Mouse (Mus musculus) induced T-regulatory cell, adult 2 months (primary cell): ENCODE data around the gene Fndc4.
A peak's percentile ranks its signal among the peaks of the same experiment; 100 is the strongest.

ENCODE experiments used
- DNase-seq: peaks from one replicate; pipeline ENCODE4 v3.0.0-alpha.2; 2012; ENCODE audit warnings: low read depth

Fndc4 gene

DNA sequence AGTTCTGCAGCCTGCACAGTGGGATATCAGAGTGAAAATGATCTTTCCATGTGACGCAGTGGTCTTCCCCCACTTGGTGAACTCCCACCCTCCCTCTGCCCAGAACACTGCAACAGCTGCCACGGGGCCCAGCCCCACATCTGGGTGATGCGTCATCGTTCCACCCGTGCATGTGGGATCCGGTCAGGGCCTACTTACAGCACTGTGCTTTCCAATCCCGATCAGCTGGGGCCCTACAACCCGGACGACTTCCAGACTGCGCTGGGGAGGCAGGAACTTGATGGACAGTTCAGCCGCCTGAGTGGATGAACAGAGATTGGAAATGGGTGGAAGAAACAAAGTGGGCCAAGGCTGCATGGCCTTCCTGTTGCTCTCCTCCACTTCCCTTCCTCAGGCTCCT is 38.3 kb downstream of the Fndc4 start:
- DNase-seq, result no peak

DNA sequence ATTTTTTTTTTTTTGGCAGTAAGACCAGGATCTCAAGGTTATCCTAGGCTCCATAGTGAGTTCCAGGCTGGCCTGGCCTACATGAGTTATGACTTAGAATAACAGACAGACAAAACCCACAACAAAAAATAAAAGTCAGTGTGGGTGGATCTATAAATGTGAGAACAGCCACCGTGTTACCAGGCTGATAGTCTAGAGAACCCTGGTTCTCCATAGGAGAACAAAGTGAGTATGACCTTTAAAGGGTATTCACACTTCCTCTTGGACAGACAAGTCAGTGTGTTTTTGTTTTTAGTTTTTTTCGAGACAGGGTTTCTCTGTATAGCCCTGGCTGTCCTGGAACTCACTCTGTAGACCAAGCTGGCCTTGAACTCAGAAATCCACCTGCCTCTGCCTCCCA is 39.9 kb downstream of the Fndc4 start:
- DNase-seq, result no peak

DNA sequence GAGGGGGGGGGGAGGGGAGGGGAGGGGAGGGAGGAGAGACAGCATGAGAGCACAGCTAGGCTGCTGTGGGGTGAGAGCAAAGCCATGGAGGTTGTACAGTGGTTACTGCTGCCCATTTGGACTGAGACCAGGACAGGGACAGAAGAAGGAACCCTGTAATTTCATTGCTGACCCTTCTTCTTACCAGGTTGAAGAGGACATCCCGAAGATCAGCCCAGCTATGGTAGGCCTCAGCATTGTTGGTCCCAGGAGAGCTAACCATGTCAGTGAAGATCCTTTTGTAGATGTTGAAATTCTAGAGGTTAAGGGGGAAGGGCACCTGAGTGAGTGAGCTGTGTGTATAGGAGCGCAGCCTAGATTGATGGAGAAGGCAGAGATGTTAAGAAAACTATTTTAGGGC is 40.5 kb downstream of the Fndc4 start:
- DNase-seq, result no peak

DNA sequence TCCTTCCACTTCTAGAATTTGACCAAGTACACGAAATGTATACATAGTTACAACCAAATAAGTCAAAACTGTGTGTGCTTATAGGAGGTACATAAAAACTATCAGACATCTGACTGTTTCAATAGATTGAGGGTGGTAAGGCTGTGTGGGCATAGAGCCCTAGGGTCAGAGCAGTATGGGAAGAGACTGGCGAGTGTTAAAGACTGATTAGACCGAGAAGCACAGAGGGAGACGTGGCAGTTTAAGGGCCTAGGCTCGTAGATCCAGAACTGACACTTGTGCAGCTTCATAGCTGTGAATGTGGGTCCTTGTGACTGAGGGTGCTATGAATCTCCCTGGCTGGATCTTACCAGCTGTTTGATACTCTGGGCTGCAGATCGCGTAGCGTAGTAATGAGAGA is 41.0 kb downstream of the Fndc4 start:
- no peak for DNase-seq

DNA sequence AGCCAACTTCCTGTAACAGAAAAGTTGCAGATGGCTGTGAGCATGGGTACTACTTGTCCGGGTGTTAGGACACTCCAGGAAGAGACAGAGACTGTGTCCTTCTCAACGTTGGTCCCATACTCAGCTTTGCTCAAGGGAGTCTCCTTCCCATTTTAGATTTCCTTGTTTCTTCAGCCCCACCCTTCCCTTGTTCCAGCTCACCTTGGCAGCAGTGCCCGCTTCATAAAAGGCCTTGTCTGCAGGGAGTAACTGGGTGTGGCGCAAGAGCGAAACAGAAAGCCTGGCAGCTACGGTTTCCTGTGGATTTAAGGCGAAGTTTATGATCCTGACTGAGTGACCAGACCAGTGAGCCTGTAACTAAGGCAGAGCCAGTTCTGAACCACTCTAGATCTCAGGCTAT is 41.4 kb downstream of the Fndc4 start:
- DNase-seq, result no peak

DNA sequence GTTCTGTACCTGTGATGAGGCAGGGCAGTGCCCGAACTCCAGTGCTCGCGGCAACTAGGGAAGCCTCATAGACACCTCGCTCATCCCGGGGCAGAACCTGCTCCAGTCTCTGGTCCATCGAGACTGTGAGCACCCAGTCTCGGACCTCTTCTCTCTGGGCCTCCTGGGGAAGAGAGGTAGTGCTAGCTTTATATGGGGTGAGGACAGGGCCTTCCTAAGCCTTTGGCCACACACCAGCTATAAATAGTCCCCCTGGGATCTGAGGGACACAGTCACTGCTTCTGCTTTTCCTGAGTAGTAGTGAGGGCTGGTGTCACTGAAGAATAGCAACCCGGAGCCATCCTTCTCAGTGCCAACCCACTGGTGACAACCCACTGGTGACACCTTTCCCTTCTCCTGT is 42.1 kb downstream of the Fndc4 start:
- no peak for DNase-seq

DNA sequence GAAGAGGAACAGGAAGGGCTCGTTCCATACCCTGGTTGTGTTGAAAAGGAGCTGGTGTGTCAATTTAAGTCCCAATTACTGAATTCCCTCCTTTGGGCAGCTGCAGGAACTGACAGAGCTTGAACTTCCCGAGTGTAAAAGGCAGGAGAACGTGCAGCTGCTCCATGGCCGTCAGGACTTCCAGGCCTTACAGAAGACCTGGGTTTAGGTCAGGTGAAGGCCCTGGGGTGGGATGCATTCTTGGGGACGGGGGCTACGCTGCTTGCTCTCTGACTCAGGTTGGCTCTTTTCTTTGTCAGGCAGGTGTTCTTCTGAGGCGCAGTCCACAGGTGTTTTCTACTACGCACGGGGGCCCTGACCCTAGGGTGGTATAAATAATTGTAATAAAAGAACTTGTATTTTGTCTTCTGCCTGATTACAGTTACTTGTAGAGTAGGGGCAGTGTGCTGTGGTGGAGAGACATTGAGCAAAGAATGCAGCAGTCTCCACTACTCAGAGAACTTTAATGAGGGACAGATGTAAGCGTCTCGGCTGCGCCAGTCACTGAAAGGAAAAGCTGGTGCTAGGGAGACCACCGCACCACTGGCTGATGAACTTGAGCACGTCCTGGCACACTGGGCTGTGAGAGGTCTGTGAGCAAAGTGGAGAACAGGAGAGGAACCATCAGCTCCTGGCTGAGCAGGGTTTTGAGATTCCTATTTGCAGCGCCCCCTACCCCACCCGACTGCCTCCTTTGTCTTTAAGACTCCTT is 42.9 kb downstream of the Fndc4 start:
- no peak for DNase-seq

DNA sequence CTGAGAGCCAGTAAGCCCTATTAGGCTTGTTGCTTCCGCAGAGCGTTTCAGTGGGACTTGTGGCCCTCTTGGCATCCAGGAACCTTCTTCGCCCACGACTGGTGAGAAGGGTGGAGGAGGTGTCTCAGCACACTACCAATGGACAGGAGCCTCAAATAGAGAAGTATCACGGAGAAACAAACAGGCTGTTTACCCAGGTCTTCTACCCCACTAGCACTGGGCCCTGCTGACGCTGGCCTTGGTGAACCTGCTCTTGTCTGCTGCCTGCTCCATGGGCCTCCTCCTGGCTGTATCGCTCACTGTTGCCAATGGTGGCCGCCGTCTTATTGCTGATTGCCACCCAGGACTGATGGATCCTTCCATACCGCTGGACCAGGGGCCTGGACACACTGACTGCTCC is 43.7 kb downstream of the Fndc4 start:
- DNase-seq, result no peak

DNA sequence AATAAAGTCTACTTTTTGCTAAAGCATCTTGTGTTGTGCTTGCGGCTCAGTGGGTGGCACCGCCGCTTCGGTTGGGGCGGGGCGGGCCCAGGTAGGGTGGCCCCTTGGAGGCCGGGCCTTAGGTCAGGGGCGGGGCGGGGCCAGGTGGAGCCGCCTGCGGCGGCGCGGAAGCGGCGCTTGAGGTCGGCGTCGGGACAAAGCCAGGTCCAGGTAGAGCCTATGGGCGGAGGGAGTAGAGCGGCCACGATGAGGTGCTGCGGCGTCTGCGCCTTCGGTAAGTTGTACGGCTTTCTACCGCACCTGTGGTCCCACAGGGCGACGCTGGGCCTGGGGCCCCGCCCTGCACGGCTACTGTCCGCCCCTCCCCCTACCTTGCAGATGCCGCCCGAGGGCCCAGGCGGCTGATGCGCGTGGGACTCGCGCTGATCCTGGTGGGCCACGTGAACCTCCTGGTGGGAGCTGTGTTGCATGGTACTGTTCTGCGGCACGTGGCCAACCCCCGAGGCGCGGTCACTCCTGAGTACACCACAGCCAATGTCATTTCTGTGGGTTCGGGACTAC is 44.3 kb downstream of the Fndc4 start, which contains the start of gene Krtcap3:
Gene Krtcap3 (plus strand): TSS at position 151 of the 561 bp plus-strand sequence.
- DNase-seq, result peak; percentile 66

DNA sequence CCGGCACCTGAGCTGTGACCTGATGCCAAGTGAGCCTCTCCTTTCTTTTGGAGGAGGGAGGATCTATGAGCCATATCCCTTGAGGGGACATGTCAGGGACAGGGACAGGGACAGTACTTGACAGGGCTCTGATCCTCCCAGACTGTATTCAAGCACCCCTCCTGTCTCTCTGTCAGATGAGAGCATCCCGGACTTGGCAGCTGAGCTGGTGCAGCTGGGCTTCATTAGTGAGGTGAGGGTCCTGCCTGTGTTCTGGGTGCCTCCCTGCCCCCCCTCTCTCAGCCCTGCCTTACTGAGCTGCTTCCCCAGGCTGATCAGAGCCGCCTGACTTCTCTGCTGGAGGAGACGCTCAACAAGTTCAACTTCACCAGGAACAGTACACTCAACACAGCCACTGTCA is 45.2 kb downstream of the Fndc4 start:
- DNase-seq, result no peak
